ENCODE assay signal across 9 mouse cellular contexts in genomic region chr17:15343071-15343822, GRCm38 (mm10). TPM values are rescaled to one million over a fixed set of nuclear protein-coding genes. Genes with fewer than 3 reads are reported as not detected.
A peak's percentile ranks its signal among the peaks of the same experiment; 100 is the strongest.
DNase-seq lines count a peak whose midpoint lies in the region; ATAC-seq and TF ChIP-seq lines count a peak whose summit lies in the region.
"Had no signal": no experiment of that assay in that cellular context is flagged by ENCODE, and none has a peak within 500 bp of the region (broad histone marks: within the 10 kb centered on the region; RNA-seq: fewer than 3 reads in every experiment).

No protein-coding gene starts in this region.

- 0 out of 2 replicates have a peak, but pooled peaks cover 4% of the 10 kb centered on the region for H3K4me1 ChIP-seq in kidney, postnatal 0 days (replicated peaks; ENCODE audit: insufficient read depth, low read length)
- H3K4me1 ChIP-seq in intestine, embryonic 16.5 days (ENCODE audit: control insufficient read depth, insufficient read depth, low read length) = peaks cover 5% of the 10 kb centered on the region; the same call in 1 of the 2 replicates
- peaks cover 4% of the 10 kb centered on the region; the same call in 1 of the 2 replicates for H3K4me1 ChIP-seq in neural tube, embryonic 14.5 days (ENCODE audit: control insufficient read depth, insufficient read depth, low read length)

- no peaks in the 10 kb centered on the region for H3K36me3 ChIP-seq in kidney, postnatal 0 days (ENCODE audit: insufficient read depth, low read length)
- no peaks in the 10 kb centered on the region for H3K36me3 ChIP-seq in intestine, embryonic 16.5 days (ENCODE audit: control insufficient read depth, insufficient read depth, low read length)
- no peaks in the 10 kb centered on the region for H3K36me3 ChIP-seq in neural tube, embryonic 14.5 days (ENCODE audit: control insufficient read depth, insufficient read depth, low read length)

- H3K4me2 ChIP-seq in kidney, postnatal 0 days (ENCODE audit: low read length) = no peak overlapping the region
- H3K4me2 ChIP-seq in intestine, embryonic 16.5 days (ENCODE audit: low read depth, low read length) = no peak overlapping the region
- peak overlapping the region; percentile 24; the same call in 1 of the 2 replicates for H3K4me2 ChIP-seq in neural tube, embryonic 14.5 days (ENCODE audit: low read depth, low read length)

- peak; percentile 16 for DNase-seq in kidney, postnatal 0 days (ENCODE audit: low spot score)
- no peak for DNase-seq in kidney, adult 11 months
- peak; percentile 54 for DNase-seq in embryo, embryonic 11.5 days (ENCODE audit: low read depth, low spot score)
- DNase-seq in left cerebral cortex, postnatal 14 days (ENCODE audit: low spot score in 2 of 2) = no peak
- no peak for DNase-seq in gastrocnemius, postnatal 36 days

- TF ChIP-seq CTCF in kidney, postnatal 0 days (IDR thresholded peaks at IDR 0.05; ENCODE audit: low read depth) = no peak

- no peaks in the 10 kb centered on the region for H3K9me3 ChIP-seq in kidney, postnatal 0 days (replicated peaks; ENCODE audit: low read length)
- H3K9me3 ChIP-seq in intestine, embryonic 16.5 days (ENCODE audit: control insufficient read depth, low read length) = no peaks in the 10 kb centered on the region
- H3K9me3 ChIP-seq in neural tube, embryonic 14.5 days (ENCODE audit: control insufficient read depth, low read length) = no peaks in the 10 kb centered on the region

- intact Hi-C loops in left cerebral cortex, postnatal 14 days (cut with DNase I) = no loop called here
- intact Hi-C loops in gastrocnemius, postnatal 36 days (cut with DNase I) = no loop called here

- ATAC-seq in kidney, postnatal 0 days (replicated peaks; ENCODE audit: low FRiP score, low read depth) = no peak
- peak; percentile 53; the same call in 1 of the 2 replicates for ATAC-seq in intestine, embryonic 16.5 days
- peak; percentile 93 for ATAC-seq in neural tube, embryonic 14.5 days (ENCODE audit: low read depth)
- ATAC-seq in inflammation-experienced regulatory T-cells, adult 6 months = no peak
- ATAC-seq: Patski had no signal

- H3K27me3 ChIP-seq in kidney, postnatal 0 days (ENCODE audit: insufficient read depth, low read length) = no peaks in the 10 kb centered on the region
- H3K27me3 ChIP-seq in intestine, embryonic 16.5 days (replicated peaks; ENCODE audit: control insufficient read depth, insufficient read depth, low read length) = no peaks in the 10 kb centered on the region
- H3K27me3 ChIP-seq in neural tube, embryonic 14.5 days (ENCODE audit: control insufficient read depth, insufficient read depth, low read length) = no peaks in the 10 kb centered on the region
- H3K27me3 ChIP-seq: Patski had no signal

- no peak overlapping the region for H3K27ac ChIP-seq in kidney, postnatal 0 days
- no peak overlapping the region for H3K27ac ChIP-seq in intestine, embryonic 16.5 days (ENCODE audit: low read length)
- no peak overlapping the region for H3K27ac ChIP-seq in neural tube, embryonic 14.5 days (ENCODE audit: low read depth, low read length)

- WGBS in kidney, postnatal 0 days = 32% methylated on average over 14 of the region's 14 CpGs
- 37% methylated on average over 14 of the region's 14 CpGs for WGBS in intestine, embryonic 16.5 days
- WGBS in neural tube, embryonic 14.5 days = 24% methylated on average over 14 of the region's 14 CpGs

- H3K9ac ChIP-seq in kidney, postnatal 0 days (ENCODE audit: low read depth, low read length) = no peak overlapping the region
- no peak overlapping the region for H3K9ac ChIP-seq in intestine, embryonic 16.5 days (ENCODE audit: low read depth, low read length)
- H3K9ac ChIP-seq in neural tube, embryonic 14.5 days (replicated peaks; ENCODE audit: low read depth, low read length) = no peak overlapping the region

- H3K4me3 ChIP-seq in kidney, postnatal 0 days (replicated peaks; ENCODE audit: low read depth, low read length) = no peak overlapping the region
- no peak overlapping the region for H3K4me3 ChIP-seq in intestine, embryonic 16.5 days (ENCODE audit: low read length)
- no peak overlapping the region for H3K4me3 ChIP-seq in neural tube, embryonic 14.5 days (ENCODE audit: low read depth, low read length)

RNA-seq across cellular contexts. Expression of gene Dll1, which starts 33.4 kb away (rescaled TPM):
- polyA plus RNA-seq in kidney, postnatal 0 days (2015; fragmentation: Nextera tagmentation; extraction: Ambion mirVana) = 21.4 and 22.3 TPM in 2 replicates
- polyA plus RNA-seq in intestine, embryonic 16.5 days (2015; fragmentation: Nextera tagmentation; extraction: Ambion mirVana) = 24.2 and 25.4 TPM in 2 replicates
- polyA plus RNA-seq in neural tube, embryonic 14.5 days (2014; fragmentation: Nextera tagmentation; extraction: Ambion mirVana) = 15.1 and 18.8 TPM in 2 replicates
- total RNA-seq in left cerebral cortex, postnatal 14 days (2021) = 1 to 10 TPM; 8.2 to 9.0 TPM
- 1 to 10 TPM; 3.2 to 3.4 TPM for total RNA-seq in gastrocnemius, postnatal 36 days (2021)
- polyA plus RNA-seq in inflammation-experienced regulatory T-cells, adult 6 months (2017; shearing (Covaris generic)) = under 1 TPM in 1 of 3 experiments, not detected in 2; 0.35 TPM

RNA-seq across cellular contexts. Expression of gene Fam120b, which starts 52.8 kb away (rescaled TPM):
- polyA plus RNA-seq in kidney, postnatal 0 days (2015; fragmentation: Nextera tagmentation; extraction: Ambion mirVana) = 18.4 and 19.9 TPM in 2 replicates
- 26.8 and 27.4 TPM in 2 replicates for polyA plus RNA-seq in intestine, embryonic 16.5 days (2015; fragmentation: Nextera tagmentation; extraction: Ambion mirVana)
- 50.7 and 51.0 TPM in 2 replicates for polyA plus RNA-seq in neural tube, embryonic 14.5 days (2014; fragmentation: Nextera tagmentation; extraction: Ambion mirVana)
- total RNA-seq in left cerebral cortex, postnatal 14 days (2021) = 10 to 100 TPM; 34.2 to 38.5 TPM
- total RNA-seq in gastrocnemius, postnatal 36 days (2021) = 1 to 10 TPM; 7.8 to 9.9 TPM
- 10 to 100 TPM; 23.8 to 39.8 (median 32.7) TPM for polyA plus RNA-seq in inflammation-experienced regulatory T-cells, adult 6 months (2017; shearing (Covaris generic))

Comparison
In these comparisons a context has a peak if more than half of its experiments do, and no peak if none do; other contexts are left out.
1. DNase-seq: peak in kidney, postnatal 0 days (single experiment) and embryo, embryonic 11.5 days (single experiment); none in kidney, adult 11 months (single experiment), left cerebral cortex, postnatal 14 days (0 of 2) and gastrocnemius, postnatal 36 days (0 of 2).
2. ATAC-seq: peak in intestine, embryonic 16.5 days (single experiment) and neural tube, embryonic 14.5 days (single experiment); none in kidney, postnatal 0 days (single experiment) and inflammation-experienced regulatory T-cells, adult 6 months (single experiment).
3. RNA of gene Dll1, which starts 33.4 kb away (polyA plus RNA-seq): 24.2 to 25.4 TPM in intestine, embryonic 16.5 days, 21.4 to 22.3 TPM in kidney, postnatal 0 days and 15.1 to 18.8 TPM in neural tube, embryonic 14.5 days; 0.35 TPM in inflammation-experienced regulatory T-cells, adult 6 months; every median in the first group is over 10 times any median in the second.